Mouse (Mus musculus) cerebellum, adult 11-12 months (tissue): ENCODE data around the gene Cd19.
"Not testable (repeated sequence)": the region's sequence is repeated elsewhere in the genome, so short reads cannot be mapped to it uniquely, and the experiment has no call there.

Experiments
- DNase-seq: peaks from one replicate; pipeline ENCODE4 v3.0.0; 2022

The Cd19 gene

DNA sequence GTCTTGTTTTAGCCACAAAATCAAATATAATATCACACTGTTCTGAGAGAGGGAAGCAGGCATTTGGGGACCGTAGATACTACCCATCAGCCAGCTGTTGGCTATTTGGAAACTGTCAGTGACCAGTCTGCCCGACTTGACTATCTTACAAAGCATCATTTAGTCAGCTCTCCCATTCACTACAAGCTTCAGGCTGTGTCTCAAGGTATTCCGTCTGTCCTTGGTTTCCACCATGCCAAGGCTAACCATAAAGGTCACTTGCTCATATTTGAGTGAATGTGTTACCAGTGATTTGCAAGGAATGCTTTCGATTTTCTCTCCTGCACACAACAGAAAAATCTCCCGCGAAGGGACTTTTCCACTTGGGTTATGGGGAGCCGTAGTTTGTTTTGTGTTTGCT lies 20.0 kb upstream of the Cd19 start:
- no peak for DNase-seq

DNA sequence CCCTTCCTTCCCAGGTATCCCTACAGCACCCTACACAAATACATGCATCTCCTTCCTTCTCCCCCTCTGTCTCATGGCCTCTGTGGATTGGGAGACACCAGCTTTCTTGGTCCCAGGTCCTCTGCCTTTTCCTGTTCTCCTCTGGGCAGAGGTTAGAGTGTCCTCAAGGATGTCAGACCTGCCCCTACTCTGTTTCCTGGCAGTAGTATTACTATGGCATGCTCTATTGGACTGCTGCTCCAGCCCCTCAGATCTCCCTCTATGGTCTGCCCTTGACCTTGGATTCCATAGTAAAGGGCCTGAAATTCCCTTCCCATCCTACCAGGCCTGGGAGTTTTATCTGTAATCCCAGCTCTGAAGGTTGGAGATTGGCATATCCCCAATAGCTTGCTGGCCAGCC lies 15.5 kb upstream of the Cd19 start:
- DNase-seq, result no peak

GRCm38 (mm10) chr7:126429503-126429898 lies 14.8 kb upstream of the Cd19 start:
- no peak for DNase-seq

DNA sequence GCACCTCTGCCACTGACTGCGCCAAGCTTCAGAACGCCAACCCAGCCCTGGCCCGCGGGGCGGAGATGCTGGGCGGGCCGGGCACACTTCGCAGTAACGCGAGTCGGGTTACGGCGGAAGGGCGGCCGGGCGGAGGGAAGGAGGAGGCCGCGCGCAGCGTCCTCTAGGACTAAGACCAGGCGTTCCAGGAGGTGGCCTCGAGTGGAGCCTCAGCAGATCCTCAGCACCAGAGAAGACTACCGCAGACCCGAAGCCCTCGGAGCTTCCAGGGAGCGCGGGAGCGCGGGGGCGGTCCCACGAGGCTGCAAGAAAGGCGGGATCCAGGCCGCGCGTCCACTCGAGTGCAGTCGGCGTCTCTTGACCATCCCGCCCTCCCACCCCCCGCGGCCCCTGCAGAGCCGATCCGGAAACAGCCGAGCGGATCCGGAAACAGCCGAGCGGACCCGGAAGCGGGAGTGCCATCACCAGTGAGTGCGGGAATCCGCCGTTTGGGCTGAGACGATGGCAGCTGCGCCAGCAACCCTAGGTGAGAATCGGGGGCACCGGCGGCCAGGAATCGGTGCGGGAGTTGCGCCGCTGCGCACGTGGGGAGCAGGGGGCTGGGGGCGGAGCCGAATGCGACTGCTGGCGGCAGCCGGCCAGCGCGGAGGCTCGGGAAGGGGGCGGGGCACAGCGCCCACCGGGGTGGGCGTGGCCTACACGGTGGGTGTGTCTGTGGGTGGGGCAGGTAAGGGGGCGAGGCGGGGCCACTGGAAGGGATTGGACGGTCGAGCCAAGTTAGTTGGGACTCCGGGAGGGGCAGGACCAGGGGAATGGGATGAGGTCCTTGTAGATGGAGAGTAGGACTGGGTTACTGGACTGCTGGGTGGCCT lies 14.2 kb upstream of the Cd19 start, which contains the start of gene Rabep2:
Gene Rabep2, plus strand, starts transcription at position 129 of the 872 bp plus-strand sequence.
- DNase-seq, result peak; percentile 94

DNA sequence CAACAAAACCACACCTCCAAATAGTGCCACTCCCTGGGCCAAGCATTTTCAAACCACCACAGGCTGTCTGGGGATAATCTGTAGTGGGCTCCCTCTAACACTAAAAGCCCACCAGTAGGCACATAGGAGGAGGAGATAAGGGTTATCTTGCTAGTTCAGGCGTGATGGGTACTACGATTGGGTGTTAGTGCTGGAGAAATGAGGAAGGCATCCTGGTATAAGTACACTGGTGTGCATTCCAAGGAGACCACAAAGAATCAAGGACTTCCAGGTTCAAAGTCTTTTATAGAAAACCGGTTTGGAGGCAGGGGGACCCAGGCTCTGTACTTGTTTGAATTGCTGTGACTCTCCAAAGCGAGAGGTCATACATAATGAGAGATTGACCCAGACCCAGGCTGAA lies 13.5 kb upstream of the Cd19 start:
- DNase-seq, result peak; percentile 19

DNA sequence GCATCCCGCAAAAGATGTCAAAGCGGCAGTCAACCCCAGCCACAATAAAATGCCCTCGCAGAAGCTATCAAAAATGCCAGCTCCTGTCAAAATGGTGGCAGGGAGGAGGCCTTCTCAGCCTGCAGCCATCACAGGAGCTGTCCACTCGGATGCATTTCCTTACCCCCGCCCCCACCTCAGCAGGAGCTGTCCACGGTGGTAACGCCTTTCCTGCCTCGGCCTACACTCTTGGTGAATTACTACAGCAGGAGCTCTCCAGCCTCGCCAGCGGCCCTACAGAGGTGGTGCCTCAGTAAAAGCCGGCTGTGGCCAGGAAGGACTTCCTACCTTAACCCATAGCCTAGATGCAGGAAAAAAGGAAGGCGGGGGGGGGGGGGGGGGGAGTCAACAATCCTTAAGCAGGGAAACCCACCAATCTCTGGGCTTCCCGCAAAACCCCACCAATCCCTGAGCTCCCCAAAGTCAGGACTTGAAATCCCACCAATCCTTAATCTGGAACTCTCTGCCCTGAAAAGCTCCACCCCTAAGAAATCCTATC lies 12.7 kb upstream of the Cd19 start:
- DNase-seq, result peak; percentile 34

- no peak for DNase-seq
Observed at GRCm38 (mm10) chr7:126424161-126424560, 9.5 kb upstream of the Cd19 start.

GRCm38 (mm10) chr7:126421756-126422155 lies 7.1 kb upstream of the Cd19 start:
- DNase-seq, result no peak

DNA sequence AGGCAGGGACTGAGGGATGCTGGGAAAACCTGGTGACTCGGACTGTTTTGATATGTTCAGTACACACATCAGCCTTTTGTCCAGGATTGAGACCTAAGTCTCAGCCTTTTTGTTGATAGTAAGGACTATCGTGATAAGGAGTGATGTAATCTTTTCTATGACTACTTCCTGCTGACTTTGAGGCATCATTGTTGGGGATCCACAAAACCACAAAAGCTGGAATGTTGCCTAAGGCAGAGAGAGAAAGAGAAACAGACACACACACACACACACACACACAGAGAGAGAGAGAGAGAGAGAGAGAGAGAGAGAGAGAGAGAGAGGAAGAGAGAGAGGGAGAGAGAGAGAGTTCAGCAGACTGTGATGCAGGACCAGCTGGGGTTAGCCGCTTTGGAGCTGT lies 3.8 kb upstream of the Cd19 start:
- DNase-seq, result no peak

DNA sequence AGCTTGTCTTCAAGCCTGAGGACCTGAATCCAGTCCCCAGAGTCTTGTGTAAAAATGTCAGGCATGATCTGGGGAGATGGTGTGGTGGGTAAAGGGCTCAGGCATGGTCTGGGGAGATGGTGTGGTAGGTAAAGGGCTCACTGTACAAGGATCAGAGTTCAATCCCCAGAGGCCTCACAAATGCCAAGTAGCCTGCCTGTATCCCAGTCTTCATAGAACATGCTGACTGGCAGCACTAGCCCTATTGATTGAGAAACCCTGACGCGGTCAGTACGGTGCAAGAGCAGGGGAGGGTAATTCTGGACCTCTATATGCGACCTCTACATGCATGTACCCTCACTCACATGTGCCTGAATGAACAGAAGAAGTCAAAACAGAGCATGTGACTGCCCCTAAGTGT lies 2.9 kb upstream of the Cd19 start:
- DNase-seq, result no peak

DNA sequence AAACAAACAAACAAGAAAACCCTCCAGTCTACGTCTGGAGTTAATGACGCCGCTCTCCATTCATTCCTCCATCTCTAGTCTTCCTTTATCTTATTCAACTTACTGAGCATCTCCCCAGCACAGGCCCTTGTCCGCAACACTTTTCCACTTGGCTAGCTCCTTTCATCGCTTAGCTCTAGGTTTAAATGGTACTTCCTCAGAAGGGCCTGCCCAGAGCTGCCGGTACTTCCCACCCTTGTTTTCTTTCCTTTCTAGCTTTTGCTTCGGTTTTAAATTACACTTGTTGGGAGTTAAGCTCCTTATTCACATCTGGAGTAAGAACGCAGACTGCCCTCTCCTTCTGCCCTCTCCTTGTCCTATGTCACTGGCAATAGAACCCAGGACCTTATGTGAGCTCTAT lies 2.4 kb upstream of the Cd19 start:
- DNase-seq, result no peak

DNA sequence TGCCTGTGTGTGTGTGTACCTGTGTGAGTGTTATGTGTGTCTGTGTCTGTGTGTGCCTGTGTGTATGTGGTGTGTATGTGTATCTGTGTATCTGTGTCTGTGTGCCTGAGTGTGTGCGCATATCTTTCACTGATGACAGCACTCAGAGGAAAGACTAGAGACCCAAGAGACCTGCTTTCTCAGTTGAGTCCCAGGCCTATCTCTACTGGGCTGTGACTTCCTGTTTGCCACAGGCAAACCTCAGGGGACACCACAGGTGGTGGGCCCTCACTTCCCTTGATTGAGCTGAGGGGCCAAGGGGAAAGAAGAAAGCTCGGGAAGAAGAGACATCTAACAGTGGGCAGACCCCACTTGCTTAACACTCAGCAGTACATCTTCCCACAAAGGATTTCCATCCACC lies 1.9 kb upstream of the Cd19 start:
- DNase-seq, result no peak

DNA sequence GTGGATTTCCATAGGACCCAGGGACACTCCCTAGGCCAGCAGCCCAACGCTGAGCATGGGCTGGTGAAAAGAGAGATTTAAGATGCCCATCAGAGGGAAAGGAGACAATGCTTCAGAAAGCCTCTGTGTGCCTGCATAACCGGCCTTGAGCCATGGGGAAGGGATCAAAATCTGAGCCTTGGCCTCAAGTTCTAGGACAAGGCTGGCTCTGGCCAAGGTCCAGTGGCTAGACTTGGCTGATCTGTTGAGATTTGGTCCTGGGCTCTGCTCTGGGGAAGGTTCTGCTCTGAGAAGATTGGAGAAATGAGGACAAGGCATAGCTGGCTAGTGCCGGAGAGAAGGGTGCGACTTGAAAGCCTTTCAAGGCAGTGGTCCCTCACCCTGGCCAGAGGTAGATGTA lies 3.6 kb downstream of the Cd19 start:
- no peak for DNase-seq

DNA sequence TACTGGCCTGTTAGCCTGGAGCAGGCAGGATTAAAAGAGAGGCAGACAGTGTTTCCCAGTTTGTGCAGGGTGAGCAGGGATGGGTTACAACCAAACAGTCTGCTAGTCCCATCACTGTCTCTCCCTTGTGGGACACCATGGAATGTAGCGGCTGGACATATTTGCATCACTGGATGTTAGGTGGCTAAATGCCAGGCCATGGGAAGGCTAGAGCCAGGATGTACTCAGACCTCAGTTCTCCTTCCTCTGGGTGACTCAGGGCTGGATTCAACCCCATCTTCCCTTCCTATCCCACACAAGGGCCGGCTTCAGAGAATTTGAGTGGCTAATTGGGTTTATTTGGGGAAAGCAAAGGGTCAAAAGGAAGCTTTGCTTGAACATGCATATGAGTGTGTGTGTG lies 6.0 kb downstream of the Cd19 start:
- no peak for DNase-seq

- DNase-seq, result not testable (repeated sequence)
Observed at GRCm38 (mm10) chr7:126402518-126402917, 12.2 kb downstream of the Cd19 start.

- peak; percentile 71 for DNase-seq
Observed at GRCm38 (mm10) chr7:126399548-126399947, 15.1 kb downstream of the Cd19 start.

- DNase-seq, result no peak
Observed at GRCm38 (mm10) chr7:126397822-126398221, 16.9 kb downstream of the Cd19 start.

GRCm38 (mm10) chr7:126397221-126397620 lies 17.5 kb downstream of the Cd19 start:
- DNase-seq, result no peak

GRCm38 (mm10) chr7:126396298-126397119 lies 18.2 kb downstream of the Cd19 start, which contains the start of gene Nfatc2ip:
Gene Nfatc2ip (minus strand): TSS chr7:126396737.
- DNase-seq, result peak; percentile 96

- DNase-seq, result not testable (repeated sequence)
Observed at GRCm38 (mm10) chr7:126392086-126392884, 22.4 kb downstream of the Cd19 start.

DNA sequence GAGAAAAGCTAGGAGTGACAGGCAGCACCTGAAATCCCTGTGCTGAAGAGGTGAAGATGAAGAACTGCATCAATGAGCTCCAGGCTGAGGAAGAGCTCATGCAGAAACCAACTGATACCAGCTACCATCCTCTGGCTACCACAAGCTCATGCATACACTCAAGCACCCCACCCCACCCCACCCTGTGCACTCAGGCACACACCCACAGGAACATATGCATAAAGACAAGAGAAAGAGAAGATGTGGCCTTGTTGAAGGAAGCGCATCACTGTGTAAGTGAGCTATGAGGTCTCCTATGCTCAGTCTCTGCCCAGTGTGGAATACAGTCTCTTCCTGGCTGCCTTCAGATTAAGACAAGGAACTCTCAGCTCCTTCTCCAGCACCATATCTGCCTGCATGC lies 26.5 kb downstream of the Cd19 start:
- no peak for DNase-seq

- no peak for DNase-seq
Observed at GRCm38 (mm10) chr7:126383565-126383964, 31.1 kb downstream of the Cd19 start.
